Mouse (Mus musculus) G1E (cell line): Measurements from ENCODE around the gene Nutm1. TPM values are rescaled to one million over a fixed set of nuclear protein-coding genes. Genes with fewer than 3 reads are reported as not detected.

Experiments
- ATAC-seq: 2 replicates; pipeline ENCODE4 v1.8.0; 2016; ENCODE audit warnings: mild to moderate bottlenecking; ENCODE audit not compliant: insufficient number of reproducible peaks, poor library complexity, low FRiP score, severe bottlenecking; ENCODE audit errors: extremely low read depth
- DNase-seq: peaks from one replicate; pipeline ENCODE4 v3.0.0; 2012; ENCODE audit warnings: low spot score
- H3K27me3 ChIP-seq: 2 replicates; pipeline ENCODE4 v1.6.1; 2012; ENCODE audit warnings: mild to moderate bottlenecking, low read length, inconsistent platforms; ENCODE audit not compliant: insufficient read depth
- H3K36me3 ChIP-seq: replicated peaks from 2 replicates; pipeline ENCODE3; 2012; ENCODE audit warnings: mild to moderate bottlenecking, inconsistent platforms
- H3K4me1 ChIP-seq: 2 replicates; pipeline ENCODE4 v1.6.1; 2012; ENCODE audit warnings: low read depth, low read length, inconsistent platforms, mixed read lengths; ENCODE audit not compliant: insufficient read depth
- H3K4me3 ChIP-seq: 2 replicates; pipeline ENCODE4 v1.5.1; 2012; ENCODE audit warnings: low read depth, mild to moderate bottlenecking, inconsistent platforms, low read length, moderate library complexity, mixed read lengths
- H3K9me3 ChIP-seq: replicated peaks from 2 replicates; pipeline ENCODE4 v1.6.1; 2012; ENCODE audit warnings: inconsistent platforms
- CTCF ChIP-seq: IDR thresholded peaks from 2 replicates; pipeline ENCODE4 v1.5.1; 2012; ENCODE audit warnings: low read depth, low read length, inconsistent platforms, mixed read lengths
- GATA1 ChIP-seq: IDR thresholded peaks from 2 replicates; pipeline ENCODE4 v1.6.1; 2012; ENCODE audit warnings: borderline replicate concordance, low read length, inconsistent platforms, mixed read lengths
- GATA2 ChIP-seq: IDR thresholded peaks from 2 replicates; pipeline ENCODE4 v1.6.1; 2012; ENCODE audit warnings: low read depth, low read length, inconsistent platforms, borderline replicate concordance
- POLR2AphosphoS5 ChIP-seq: IDR thresholded peaks from 2 replicates; pipeline ENCODE4 v1.6.1; 2012; ENCODE audit warnings: low read depth, low read length, inconsistent platforms; ENCODE audit not compliant: insufficient replicate concordance
- TAL1 ChIP-seq: conservative IDR thresholded peaks from 2 replicates; pipeline ENCODE4 v1.6.1; 2012; ENCODE audit warnings: low read depth, low read length, inconsistent platforms, mixed read lengths
- polyA plus RNA-seq: library from polyadenylated mRNA; stranded (reverse); fragments of >175 nt; gene quantifications from 2 replicates; pipeline ENCODE4 v1.2.3, GENCODE M21; 2012
- total RNA-seq, 2 experiments: library from RNA; stranded (forward) in 1 of 2; stranded (reverse) in 1 of 2; fragments of 200-1000 nt in 1 of 2; fragments of >200 nt in 1 of 2; fragmentation: Nextera tagmentation in 1 of 2; gene quantifications; 2 replicates each; pipeline ENCODE4 v1.2.3; 2014 to 2017

Nutm1 gene
- total and polyA plus RNA-seq, 3 experiments = 0.04 to 0.11 TPM; not detected in 1

DNA sequence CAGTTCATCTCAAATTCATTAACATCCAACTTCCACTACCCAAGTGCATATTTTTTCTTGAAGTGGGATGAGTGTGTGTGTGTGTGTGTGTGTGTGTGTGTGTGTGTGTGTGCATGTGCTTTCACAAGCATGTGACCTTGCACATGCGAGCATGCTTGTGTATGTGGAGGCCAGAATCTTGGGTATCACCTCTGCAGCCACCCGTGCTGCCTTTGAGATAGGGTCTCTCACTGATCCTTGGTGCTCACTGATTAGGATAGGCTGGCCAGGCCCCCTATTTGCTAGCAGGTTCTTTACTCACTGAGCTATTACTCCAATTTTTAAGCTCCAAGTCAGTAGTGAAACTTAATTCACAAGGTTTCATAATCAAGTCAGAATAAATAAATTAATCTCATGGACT is 13.8 kb upstream of the Nutm1 start:
- no peak for ATAC-seq
- no peak for DNase-seq
- no peak for TF ChIP-seq CTCF
- TF ChIP-seq TAL1 = no peak
- no peak for TF ChIP-seq GATA1
- no peak for TF ChIP-seq GATA2
- TF ChIP-seq POLR2AphosphoS5 = no peak

DNA sequence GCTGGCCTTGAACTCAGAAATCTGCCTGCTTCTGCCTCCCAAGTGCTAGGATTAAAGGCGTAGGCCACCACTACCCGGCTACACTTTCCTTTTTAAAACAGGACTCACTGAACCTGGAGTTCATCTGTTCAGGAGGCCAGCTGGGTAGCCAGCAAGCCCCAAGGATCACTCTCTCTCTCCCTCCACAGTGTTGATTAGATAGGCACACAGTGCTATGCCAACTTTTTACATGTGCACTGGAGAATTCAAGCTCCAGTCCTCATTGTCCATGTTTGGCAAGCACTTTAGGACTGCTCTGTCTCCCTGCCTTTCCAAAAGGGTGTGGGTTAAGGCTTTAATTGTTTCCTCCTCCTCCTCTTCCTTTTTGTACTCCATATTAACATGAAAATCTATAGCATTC is 10.9 kb upstream of the Nutm1 start:
- no peaks in the 10 kb centered on the region for H3K27me3 ChIP-seq
- H3K4me3 ChIP-seq = no peak overlapping the region
- peaks cover 14% of the 10 kb centered on the region for H3K36me3 ChIP-seq
- peaks cover 19% of the 10 kb centered on the region for H3K4me1 ChIP-seq
- DNase-seq = no peak
- ATAC-seq = no peak
- no peaks in the 10 kb centered on the region for H3K9me3 ChIP-seq
- TF ChIP-seq POLR2AphosphoS5 = no peak
- TF ChIP-seq GATA2 = no peak
- TF ChIP-seq CTCF = no peak
- no peak for TF ChIP-seq TAL1
- no peak for TF ChIP-seq GATA1

More for the DNA sequence above, 13.8 kb upstream of the Nutm1 start:
- Histone ChIP-seq H3K9me3 (no peaks in the 10 kb centered on the region), H3K4me3 (no peak overlapping the region), H3K36me3 (peaks cover 12% of the 10 kb centered on the region), H3K27me3 (no peaks in the 10 kb centered on the region), H3K4me1 (peaks cover under 1% of the 10 kb centered on the region; the same call in 1 of the 2 replicates)

DNA sequence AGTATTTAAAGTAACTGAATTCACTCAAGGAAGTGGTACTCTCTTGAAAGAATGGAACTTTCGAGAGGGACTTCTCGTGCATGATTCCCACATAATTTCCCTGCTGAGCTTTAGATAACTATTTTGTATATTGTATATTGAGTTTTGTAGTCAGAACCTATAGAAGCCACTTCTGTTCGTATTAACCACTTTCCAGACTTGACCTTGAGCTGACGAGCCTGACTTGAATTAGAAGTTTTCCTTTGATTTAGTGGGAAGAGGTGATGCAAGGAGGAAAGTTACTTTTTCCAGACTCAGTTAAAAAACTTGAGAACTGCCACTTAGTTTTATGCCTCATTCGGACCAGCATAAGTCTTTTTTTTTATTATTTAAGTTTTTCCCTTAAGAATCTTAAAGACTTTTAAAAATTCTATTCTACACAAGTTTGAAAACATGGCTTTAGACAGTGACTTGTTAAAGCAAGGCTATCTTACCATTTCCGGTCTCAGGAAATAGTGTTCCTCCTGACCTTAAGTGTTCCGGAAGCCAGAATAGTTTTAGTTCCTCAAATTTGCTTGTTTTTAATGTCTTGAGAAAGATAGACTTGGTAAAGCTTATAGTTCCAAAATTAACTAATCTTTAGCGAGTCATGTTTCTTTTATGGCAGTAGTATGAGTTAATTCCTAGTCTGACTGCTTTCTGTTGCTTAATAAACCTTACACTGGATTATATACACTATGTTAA is 8.6 kb upstream of the Nutm1 start:
- no peak for TF ChIP-seq POLR2AphosphoS5
- no peak for TF ChIP-seq GATA1
- no peak for TF ChIP-seq CTCF
- no peak for TF ChIP-seq GATA2
- no peaks in the 10 kb centered on the region for H3K27me3 ChIP-seq
- H3K4me1 ChIP-seq = peaks cover 36% of the 10 kb centered on the region
- peaks cover 26% of the 10 kb centered on the region for H3K36me3 ChIP-seq
- DNase-seq (no peak), ATAC-seq (0 out of 2 replicates have a peak, but pooled peaks have one; percentile 18)
- no peak overlapping the region for H3K4me3 ChIP-seq
- H3K9me3 ChIP-seq = no peaks in the 10 kb centered on the region

DNA sequence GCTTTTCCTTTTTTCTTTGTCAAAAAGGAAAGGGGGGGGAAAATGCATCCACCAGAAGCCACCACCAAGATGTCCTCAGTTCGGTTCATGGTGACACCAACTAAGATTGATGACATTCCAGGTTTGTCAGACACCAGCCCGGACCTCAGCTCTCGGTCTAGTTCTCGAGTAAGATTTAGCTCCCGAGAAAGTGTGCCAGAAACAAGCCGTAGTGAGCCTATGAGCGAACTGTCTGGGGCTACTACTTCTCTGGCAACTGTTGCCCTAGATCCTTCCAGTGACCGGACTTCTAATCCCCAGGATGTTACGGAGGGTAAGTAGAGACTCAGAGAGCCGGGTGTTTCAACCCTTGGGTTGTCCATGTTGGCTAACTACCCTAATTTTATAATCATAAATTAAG is 7.7 kb upstream of the Nutm1 start:
- Histone ChIP-seq H3K27me3 (no peaks in the 10 kb centered on the region), H3K4me3 (no peak overlapping the region; the same call in 1 of the 2 replicates), H3K4me1 (peaks cover 36% of the 10 kb centered on the region), H3K9me3 (no peaks in the 10 kb centered on the region), H3K36me3 (peaks cover 26% of the 10 kb centered on the region)
- TF ChIP-seq GATA2 = no peak
- no peak for TF ChIP-seq POLR2AphosphoS5
- TF ChIP-seq CTCF = no peak
- no peak for TF ChIP-seq TAL1
- DNase-seq = no peak
- ATAC-seq = no peak

GRCm38 (mm10) chr2:112266242-112266592 is 7.1 kb upstream of the Nutm1 start, which contains the start of gene Gm21985:
Gene Gm21985, plus strand, starts transcription at chr2:112266314.
- DNase-seq = peak; percentile 30
- H3K9me3 ChIP-seq = no peaks in the 10 kb centered on the region
- no peak for TF ChIP-seq TAL1
- no peak for TF ChIP-seq POLR2AphosphoS5
- TF ChIP-seq GATA2 = no peak
- TF ChIP-seq CTCF = no peak
- TF ChIP-seq GATA1 = no peak
- peaks cover 38% of the 10 kb centered on the region for H3K4me1 ChIP-seq
- ATAC-seq = 0 out of 2 replicates have a peak, but pooled peaks have one; percentile 9
- peaks cover 24% of the 10 kb centered on the region for H3K36me3 ChIP-seq
- H3K4me3 ChIP-seq = peak within 1 kb of the TSS; percentile 94
- H3K27me3 ChIP-seq = no peaks in the 10 kb centered on the region

DNA sequence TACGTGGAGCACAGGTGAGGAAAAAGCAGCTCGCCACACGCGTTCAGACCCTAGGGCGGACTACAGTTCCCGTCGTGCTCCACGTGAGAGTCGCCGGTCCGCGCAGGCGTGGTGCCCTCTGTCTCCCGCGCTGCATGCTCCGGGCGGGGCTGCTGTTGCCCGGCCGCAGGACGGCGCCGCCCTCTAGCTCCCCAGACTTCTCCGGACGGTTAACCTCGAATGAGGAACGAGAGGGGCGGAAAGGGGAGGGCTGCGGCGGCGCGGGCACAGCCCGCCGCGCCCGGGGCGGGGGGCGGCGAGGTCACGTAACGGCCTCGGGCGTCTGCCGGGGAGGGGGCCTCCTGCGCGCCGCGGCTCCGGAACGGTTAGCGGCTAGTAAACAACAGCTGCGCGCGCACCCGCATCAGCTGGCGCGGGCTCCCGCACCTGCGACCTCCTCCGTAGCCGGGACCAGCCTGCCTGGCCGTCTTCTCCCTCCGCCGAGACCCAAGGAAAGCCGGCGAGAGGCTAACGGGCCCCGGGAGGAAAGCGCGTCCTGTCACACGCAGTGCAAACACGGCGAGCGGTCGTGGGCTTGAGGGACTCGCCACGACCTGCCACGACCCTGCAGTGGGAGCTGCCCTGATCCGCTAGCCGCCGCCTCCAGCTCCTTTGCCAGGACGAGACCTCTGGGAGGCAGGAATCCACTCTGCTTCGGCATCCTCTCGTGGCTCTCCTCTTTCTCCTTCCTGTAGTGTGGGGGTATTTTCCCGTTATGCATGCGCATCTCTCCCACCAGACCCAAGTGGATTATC is 6.6 kb upstream of the Nutm1 start, which contains the start of gene Slc12a6:
Gene Slc12a6 (plus strand): TSS at position 378 of the 794 bp plus-strand sequence.
- no peaks in the 10 kb centered on the region for H3K27me3 ChIP-seq
- H3K36me3 ChIP-seq = peaks cover 23% of the 10 kb centered on the region
- peaks cover 38% of the 10 kb centered on the region for H3K4me1 ChIP-seq
- H3K9me3 ChIP-seq = no peaks in the 10 kb centered on the region
- peak within 1 kb of the TSS; percentile 94 for H3K4me3 ChIP-seq
- ATAC-seq (peak; percentile 71), DNase-seq (peak; percentile 84)
- TF ChIP-seq CTCF (no peak), POLR2AphosphoS5 (no peak), TAL1 (no peak), GATA2 (no peak), GATA1 (no peak)
